11 mouse cellular contexts compared by ENCODE assay signal in genomic region chrX:53166901-53167525, GRCm38 (mm10).
A peak's percentile ranks its signal among the peaks of the same experiment; 100 is the strongest.
DNase-seq lines count a peak whose midpoint lies in the region; ATAC-seq lines count a peak whose summit lies in the region.
"Had no signal": no experiment of that assay in that cellular context is flagged by ENCODE, and none has a peak within 500 bp of the region (broad histone marks: within the 10 kb centered on the region; RNA-seq: fewer than 3 reads in every experiment).

No protein-coding gene starts in this region.

- no peak overlapping the region for H3K4me2 ChIP-seq in heart, embryonic 11.5 days
- no peak overlapping the region for H3K4me2 ChIP-seq in neural tube, embryonic 15.5 days
- H3K4me2 ChIP-seq in forebrain, embryonic 13.5 days, result no peak overlapping the region
- H3K4me2 ChIP-seq: forebrain, embryonic 15.5 days had no signal

- no peaks in the 10 kb centered on the region for H3K27me3 ChIP-seq in heart, embryonic 11.5 days (ENCODE audit: control insufficient read depth, insufficient read depth, low read length)
- H3K27me3 ChIP-seq in neural tube, embryonic 15.5 days (replicated peaks), result no peaks in the 10 kb centered on the region
- no peaks in the 10 kb centered on the region for H3K27me3 ChIP-seq in forebrain, embryonic 13.5 days
- H3K27me3 ChIP-seq: forebrain, embryonic 15.5 days had no signal

- H3K9ac ChIP-seq in heart, embryonic 11.5 days (ENCODE audit: low read depth, low read length), result no peak overlapping the region
- no peak overlapping the region for H3K9ac ChIP-seq in neural tube, embryonic 15.5 days (replicated peaks)
- H3K9ac ChIP-seq in forebrain, embryonic 13.5 days, result no peak overlapping the region
- H3K9ac ChIP-seq: forebrain, embryonic 15.5 days had no signal

- DNase-seq in kidney, postnatal 10 days, result peak; percentile 8
- DNase-seq in kidney, adult 9 months, result no peak
- peak; percentile 8 for DNase-seq in lung, postnatal 14 days
- no peak for DNase-seq in left cerebral cortex, adult 11 months (ENCODE audit: low spot score)
- DNase-seq: cerebellum, adult 11 months had no signal

- 0 out of 2 replicates have a peak, but pooled peaks have one; percentile 28 for ATAC-seq in common myeloid progenitor, adult 5-6 weeks (replicated peaks; ENCODE audit: low read depth, poor library complexity, severe bottlenecking)
- peak; percentile 82 for ATAC-seq in heart, embryonic 11.5 days (replicated peaks; ENCODE audit: insufficient number of reproducible peaks, low FRiP score, low TSS enrichment)
- no peak for ATAC-seq in neural tube, embryonic 15.5 days (ENCODE audit: low FRiP score)
- ATAC-seq in forebrain, embryonic 13.5 days, result no peak
- ATAC-seq: forebrain, embryonic 15.5 days had no signal

- no peaks in the 10 kb centered on the region for H3K9me3 ChIP-seq in heart, embryonic 11.5 days (replicated peaks; ENCODE audit: control insufficient read depth, low read length)
- H3K9me3 ChIP-seq in neural tube, embryonic 15.5 days (replicated peaks), result no peaks in the 10 kb centered on the region
- H3K9me3 ChIP-seq in forebrain, embryonic 13.5 days (replicated peaks), result no peaks in the 10 kb centered on the region
- H3K9me3 ChIP-seq: forebrain, embryonic 15.5 days had no signal

- 42% methylated on average over 4 of the region's 4 CpGs for WGBS in heart, embryonic 11.5 days (ENCODE audit: insufficient replicate concordance)
- WGBS in neural tube, embryonic 15.5 days, result 44% methylated on average over 4 of the region's 4 CpGs
- whole genome bisulfite sequencing in forebrain, embryonic 13.5 days, result 56% methylated on average over 4 of the region's 4 CpGs

- H3K4me1 ChIP-seq in heart, embryonic 11.5 days (ENCODE audit: control insufficient read depth, insufficient read depth, low read length), result peaks cover 8% of the 10 kb centered on the region
- H3K4me1 ChIP-seq in neural tube, embryonic 15.5 days, result no peaks in the 10 kb centered on the region
- no peaks in the 10 kb centered on the region for H3K4me1 ChIP-seq in forebrain, embryonic 13.5 days
- H3K4me1 ChIP-seq: forebrain, embryonic 15.5 days had no signal

- H3K4me3 ChIP-seq in heart, embryonic 11.5 days (ENCODE audit: low read depth, low read length), result no peak overlapping the region
- no peak overlapping the region for H3K4me3 ChIP-seq in neural tube, embryonic 15.5 days (replicated peaks)
- no peak overlapping the region for H3K4me3 ChIP-seq in forebrain, embryonic 13.5 days
- H3K4me3 ChIP-seq: forebrain, embryonic 15.5 days had no signal

- no peaks in the 10 kb centered on the region for H3K36me3 ChIP-seq in heart, embryonic 11.5 days (ENCODE audit: control insufficient read depth, insufficient read depth, low read length)
- no peaks in the 10 kb centered on the region for H3K36me3 ChIP-seq in neural tube, embryonic 15.5 days
- H3K36me3 ChIP-seq in forebrain, embryonic 13.5 days (ENCODE audit: poor library complexity, severe bottlenecking), result no peaks in the 10 kb centered on the region
- H3K36me3 ChIP-seq: forebrain, embryonic 15.5 days had no signal

- peak overlapping the region; percentile 86 for H3K27ac ChIP-seq in heart, embryonic 11.5 days (ENCODE audit: low read depth, low read length)
- no peak overlapping the region for H3K27ac ChIP-seq in neural tube, embryonic 15.5 days (replicated peaks)
- no peak overlapping the region for H3K27ac ChIP-seq in forebrain, embryonic 13.5 days
- H3K27ac ChIP-seq: forebrain, embryonic 15.5 days; macrophage had no signal

Comparison
In these comparisons a context has a peak if more than half of its experiments do, and no peak if none do; other contexts are left out.
1. DNase-seq: peak in kidney, postnatal 10 days (single experiment) and lung, postnatal 14 days (single experiment); none in kidney, adult 9 months (single experiment) and left cerebral cortex, adult 11 months (single experiment).
2. ATAC-seq: peak in common myeloid progenitor, adult 5-6 weeks (single experiment) and heart, embryonic 11.5 days (single experiment); none in neural tube, embryonic 15.5 days (single experiment) and forebrain, embryonic 13.5 days (single experiment).